Mouse (Mus musculus) kidney, postnatal 10 days (tissue): ENCODE data around the gene Zfp655.
"Not testable (repeated sequence)": the region's sequence is repeated elsewhere in the genome, so short reads cannot be mapped to it uniquely, and the experiment has no call there.

Experiments used
- DNase-seq: peaks from one replicate; pipeline ENCODE4 v3.0.0; 2021; ENCODE audit warnings: mixed read lengths

Gene Zfp655

DNA sequence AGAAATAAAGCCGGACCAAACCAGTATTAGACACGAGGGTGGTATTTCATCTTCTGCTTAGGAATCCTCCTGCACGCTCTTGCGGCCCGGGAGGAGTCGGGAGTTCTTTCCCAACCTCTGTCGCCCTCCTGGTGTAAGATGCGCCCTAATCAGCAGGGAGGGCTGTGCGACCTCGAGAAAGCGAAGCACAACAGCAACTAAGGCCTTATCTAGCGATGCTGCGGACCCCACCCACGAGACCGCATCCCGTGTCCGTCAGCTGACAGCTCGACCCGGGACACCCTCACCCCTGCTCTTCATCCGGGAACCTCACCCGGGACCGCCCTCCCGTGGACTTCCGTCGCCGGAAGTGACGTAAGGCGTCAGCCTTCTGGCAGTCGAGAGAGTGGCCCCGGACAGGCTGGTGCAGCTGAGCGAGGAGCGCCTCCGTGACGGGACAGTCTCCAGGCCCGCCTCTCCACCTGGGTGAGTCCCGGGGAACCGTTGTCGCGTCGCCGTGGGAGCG lies at the start of gene Zfp655:
Zfp655 (plus strand) TSS at position 349 of the 505 bp plus-strand sequence.
- peak; percentile 98 for DNase-seq

DNA sequence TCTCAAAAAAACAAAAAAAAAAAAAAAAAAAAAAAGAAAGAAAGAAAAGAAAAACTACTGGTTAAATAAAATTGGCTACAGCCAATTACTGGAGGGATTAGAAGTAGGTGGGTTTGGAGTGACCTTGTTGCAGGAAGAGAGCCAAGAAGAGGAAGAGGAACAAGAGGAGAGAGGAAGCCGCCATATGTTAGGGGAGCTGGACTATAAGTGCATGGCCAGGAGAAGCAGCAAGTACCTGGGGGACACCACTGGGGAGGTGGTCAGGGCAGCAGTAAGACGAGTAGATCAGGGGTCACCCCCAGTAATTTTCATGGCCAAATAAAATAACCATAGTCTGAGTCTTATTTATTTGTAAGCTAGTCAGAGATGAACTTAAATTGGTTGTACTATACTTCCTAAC lies 46.3 kb upstream of the Zfp655 start:
- no peak for DNase-seq

DNA sequence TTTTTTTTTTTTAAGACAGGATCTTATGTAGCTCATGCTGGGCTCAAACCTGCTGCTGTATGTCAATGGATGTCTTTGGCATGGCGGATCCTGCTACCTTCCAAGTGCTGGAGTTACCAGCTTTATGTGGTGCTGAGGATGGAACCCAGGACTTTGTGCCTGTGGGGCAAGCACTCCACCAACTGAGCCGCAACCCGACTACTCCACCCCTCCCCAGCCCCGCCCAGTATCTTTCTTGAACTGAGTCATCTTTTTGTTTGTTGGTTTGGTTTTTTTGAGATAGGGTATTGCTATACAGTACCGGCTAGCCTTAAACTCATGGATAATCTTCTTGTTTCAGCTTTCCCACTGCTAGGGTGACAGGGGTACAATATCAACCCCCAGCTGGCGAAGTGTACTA lies 42.1 kb upstream of the Zfp655 start:
- no peak for DNase-seq

DNA sequence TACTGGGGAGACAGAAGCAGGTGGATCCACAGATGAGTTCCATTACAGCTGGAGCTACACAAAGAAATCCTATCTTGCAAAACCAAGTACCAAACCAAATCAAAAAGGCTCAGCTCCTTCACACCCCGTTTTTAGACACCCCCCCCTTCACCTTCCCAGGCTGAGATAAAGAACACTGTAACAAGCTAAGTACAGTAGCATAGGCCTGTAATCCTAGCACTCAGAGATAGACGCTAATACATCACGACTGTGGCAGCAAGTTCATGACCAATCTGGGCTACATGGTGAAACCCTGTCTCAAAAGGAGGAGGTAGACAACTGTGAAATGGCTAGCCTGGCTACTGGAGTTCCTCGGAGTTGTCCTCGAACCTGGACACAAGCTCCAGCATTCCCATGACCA lies 41.1 kb upstream of the Zfp655 start:
- no peak for DNase-seq

DNA sequence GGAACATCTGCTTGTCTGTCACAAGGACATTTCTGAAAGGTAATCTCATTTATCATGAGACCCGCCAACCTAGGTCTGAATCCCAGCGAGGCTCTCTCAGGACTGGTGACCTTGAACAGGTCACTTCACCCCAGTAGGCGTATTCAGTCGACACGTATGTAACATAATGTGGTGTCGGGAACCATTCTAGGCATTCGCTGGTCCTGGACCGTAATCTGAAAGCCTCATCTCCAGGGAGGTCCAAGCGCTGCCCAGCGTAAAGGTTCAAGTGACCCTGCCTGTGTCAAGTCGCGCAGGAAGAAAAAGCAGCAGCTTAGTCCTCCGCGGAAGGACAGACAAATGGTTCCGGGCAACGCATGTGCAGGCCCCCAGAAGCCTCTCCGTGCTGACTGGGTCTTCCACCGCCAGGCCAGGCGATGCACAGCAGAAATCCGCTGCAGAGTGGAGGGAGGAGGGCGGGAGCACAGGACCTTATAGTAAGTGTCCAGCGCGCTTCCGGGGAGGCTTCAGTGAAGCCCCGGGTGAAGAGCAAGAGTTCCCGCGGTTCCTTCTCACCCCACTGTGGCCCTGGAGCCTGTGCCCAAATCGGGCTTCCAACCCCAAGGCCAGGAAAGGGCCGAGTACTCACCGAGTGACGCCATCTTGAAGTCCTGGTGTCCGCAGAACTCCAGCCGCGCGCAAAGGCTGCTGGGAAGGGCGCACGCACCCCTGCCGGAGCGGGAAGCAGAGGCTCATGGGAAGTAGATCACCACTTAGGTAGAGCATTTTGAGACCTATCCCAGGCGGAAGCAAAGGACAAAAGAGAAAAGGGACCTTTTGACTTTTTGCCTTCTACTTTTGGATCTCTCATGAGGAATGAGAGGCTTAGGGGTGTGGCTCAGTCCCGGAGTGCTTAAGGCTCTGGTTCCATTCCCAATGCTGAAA lies 40.4 kb upstream of the Zfp655 start:
- peak; percentile 95 for DNase-seq

DNA sequence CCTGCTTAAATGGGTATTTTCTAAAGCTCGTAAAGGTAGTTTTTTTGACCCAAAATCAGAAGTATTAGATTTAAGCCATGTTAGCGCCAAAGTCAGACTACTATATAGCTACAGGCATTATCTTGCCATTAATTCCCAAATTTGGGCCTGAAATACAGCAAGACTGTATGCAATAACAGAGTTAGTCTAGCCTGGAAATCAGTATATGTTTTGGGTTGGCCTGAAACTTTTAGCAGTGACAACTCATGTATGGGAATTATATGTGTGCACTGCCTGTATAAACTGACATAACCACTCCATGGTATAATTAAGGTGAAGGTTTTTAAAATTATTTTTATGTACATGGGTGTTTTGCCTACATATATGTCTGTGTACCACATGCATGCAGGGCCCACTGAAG lies 39.6 kb upstream of the Zfp655 start, which contains the start of gene Atp5j2:
Atp5j2 (minus strand) TSS at position 101 of the 400 bp plus-strand sequence.
- DNase-seq = no peak

DNA sequence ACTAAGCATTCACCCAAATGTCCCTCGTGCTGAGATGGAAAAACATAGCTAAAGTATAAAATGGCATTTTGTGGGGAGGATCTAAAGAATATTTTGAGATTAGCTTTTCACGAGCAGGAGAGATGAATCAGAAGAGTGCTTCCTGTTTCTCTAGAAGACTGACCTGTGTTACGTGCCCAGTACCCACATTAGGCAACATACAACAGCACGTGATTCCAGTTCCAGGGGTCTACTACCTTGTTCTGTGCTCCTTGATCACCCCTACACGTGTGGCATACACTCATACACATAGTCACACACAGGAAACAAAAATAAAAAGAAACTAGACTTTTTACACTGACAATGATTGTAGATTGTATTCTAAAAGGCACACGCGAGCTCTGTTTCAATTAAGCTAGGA lies 31.1 kb upstream of the Zfp655 start:
- no peak for DNase-seq

DNA sequence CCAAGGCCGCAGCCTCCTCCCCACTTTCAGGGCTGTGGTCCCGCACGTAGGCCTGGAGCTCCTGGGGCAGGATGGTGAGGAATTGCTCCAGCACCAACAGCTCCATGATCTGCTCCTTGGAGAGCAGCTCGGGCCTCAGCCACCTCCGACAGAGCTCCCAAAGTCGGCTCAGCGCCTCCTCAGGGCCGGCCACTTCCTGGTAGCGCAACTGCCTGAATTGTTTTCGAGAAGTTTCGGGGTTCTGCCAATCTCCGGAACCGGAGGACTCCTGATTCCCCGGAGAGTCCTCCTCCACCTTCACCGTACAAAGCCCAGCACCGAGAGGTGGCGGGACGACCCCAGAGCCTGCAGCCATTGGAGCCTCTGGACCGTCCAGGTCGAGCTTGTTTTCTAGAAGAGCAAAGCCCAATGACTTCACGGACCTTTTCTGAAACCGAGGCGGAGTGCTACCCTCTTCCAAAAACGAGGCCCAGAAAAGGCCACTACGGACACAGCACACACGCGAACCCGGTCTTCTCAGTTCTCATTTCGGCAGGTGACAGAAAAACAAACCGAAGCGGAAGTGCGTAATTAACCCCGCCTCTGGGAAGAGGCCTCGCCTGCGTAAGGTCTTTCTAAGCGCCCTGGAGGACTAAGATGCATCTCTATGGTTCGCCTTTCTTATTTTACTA lies 30.1 kb upstream of the Zfp655 start, which contains the start of gene Zkscan14:
Zkscan14 (minus strand) TSS at position 548 of the 671 bp plus-strand sequence.
- peak; percentile 85 for DNase-seq

DNA sequence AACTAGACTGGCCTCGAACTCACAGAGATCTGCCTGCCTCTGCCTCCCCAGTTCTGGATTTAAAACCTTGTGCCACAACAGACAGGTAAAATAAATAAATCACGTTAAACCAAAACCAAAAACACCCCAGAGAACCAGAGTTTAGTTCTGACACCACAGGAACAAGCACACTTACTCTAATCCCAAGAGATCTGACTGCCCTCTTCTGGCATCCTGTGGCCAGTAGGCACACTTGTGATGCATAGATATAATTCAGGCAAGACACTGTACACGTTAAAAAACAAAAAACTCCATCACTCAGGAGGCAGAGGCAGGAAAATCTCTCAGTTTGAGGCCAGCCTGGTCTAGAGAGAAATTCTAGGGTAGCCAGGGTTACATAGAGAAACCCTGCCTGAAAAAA lies 29.1 kb upstream of the Zfp655 start:
- no peak for DNase-seq

DNA sequence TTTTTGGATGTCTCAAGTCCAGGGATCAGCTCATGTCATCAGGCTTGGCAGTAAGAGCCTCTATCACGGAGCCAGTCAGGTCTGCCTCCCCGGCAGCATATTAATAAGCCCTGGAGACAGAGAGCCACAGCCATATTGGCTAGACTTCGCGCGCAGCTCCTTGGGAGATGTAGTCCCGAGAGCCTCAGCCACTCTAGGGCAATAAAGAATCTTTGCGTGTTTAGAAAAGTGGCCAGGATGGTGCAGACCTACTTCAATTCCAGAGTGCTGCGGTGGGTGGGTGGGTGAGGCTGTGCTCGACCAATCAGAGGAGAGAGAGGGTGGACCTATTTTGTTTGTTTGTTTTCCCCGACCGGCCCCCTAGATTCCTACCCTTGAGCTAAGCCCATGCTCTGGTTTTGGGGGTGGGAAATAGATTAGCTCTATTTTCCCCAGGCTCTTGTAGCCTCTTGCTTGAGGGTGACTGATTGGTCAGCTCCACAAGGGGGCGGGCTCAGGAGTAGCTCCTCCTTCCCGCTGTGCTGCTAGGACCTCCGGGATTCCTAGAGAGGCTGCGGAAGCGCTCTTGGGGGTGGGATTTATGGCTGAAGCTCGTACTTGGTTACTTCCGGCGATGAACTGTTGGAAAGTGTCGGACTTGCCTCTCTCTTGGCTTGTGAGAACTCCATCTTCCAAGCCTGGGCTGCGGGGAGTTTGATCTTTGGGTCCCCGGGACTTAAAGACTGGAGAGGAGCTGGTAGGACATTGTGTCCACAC lies 27.4 kb upstream of the Zfp655 start, which contains the start of gene Zkscan5:
Zkscan5 (plus strand) TSS at position 627 of the 756 bp plus-strand sequence.
- DNase-seq = peak; percentile 99

DNA sequence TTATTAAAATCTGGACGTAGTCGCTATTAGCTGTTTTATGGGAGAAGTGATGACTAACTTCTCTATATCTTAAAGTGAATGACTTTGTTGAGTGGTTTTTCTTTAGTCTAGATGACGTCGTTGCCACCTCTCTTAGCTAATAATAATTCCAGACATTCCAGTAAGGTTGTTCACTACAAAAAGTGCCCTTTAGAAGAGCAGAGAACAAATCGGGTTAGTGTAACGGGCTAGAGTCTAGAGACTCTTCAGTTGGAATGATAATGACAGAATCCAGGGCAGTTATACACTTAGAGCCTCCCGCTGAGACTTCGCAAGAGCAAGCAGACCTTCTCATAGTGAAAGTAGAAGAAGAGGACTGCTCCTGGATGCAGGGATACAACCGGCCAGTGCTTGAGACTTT lies 26.5 kb upstream of the Zfp655 start:
- DNase-seq = no peak

DNA sequence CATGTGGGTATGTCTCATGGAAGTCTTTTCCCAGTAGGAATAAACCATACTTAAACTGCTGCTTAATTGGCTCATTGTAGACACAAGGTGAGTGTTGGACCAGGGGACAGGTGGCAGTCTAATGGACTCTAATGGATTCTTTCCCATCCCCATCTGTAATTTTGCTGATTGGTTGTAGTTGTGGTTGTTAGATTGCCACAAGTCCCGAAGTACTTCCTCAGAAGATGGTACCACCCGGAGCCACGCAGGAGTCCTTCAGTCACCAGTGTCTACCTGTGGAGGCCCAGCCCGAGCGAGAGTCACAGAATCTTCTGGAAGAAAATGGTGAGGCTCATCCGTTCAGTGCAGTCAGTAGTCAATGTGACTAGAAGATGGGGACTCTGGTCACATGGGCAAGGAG lies 24.1 kb upstream of the Zfp655 start:
- DNase-seq = no peak

DNA sequence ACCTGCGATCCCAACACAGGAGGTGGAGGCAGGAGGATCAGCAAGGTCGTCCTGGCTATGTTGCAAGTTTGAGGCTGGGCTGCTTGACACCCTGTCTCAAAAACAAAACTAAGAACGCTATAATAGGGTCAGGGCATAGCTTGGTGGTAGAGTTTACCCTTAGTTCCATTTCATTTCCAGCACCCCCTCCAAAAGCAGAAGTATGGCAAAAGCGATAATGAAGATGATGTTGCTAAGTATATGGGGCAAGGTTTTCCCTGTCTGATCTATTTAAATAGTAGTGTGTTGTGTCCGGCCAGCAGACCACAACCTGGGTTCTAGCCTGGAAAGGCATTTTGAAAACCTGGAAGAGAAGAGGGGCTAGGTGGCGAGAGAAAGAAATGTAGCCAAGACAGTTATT lies 23.6 kb upstream of the Zfp655 start:
- DNase-seq = no peak

DNA sequence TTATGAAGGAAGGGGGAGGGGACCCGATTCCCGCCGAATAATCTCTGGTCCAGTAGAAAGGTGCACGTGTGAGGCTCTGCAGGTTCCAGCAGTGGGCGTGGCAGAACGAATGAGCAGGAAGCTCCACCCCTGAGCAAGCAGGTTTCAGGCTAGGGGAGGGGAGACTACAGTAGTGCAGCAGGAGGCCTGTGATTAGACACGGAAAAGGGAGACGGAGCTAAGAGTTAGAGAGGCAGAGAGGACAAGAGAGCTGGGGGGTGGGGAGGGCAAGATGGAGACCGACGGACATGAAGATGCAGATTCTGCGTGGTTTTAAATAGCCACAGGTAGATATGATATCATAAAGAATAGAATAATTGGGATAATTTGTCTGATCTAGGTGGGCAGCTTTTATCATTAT lies 23.1 kb upstream of the Zfp655 start:
- DNase-seq = not testable (repeated sequence)

DNA sequence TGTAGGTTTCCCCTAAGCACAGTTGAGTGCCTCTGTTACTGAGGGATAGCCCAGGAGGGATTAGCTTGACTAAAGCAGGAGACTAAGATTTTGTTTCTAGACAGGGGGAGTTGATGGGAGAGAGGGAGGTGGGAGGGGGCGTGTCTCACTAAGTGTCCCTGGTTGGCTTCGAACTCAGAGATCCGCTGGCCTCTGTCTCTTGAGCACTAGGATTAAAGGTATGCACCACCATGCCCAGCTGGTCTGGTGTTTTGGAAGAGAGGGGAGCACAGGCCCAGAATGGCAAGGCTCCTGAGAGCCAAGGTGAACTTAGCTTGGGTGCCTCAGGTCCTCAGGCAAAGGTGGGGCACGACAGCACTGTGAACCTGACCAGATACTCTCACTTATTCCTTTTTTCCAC lies 20.2 kb upstream of the Zfp655 start:
- no peak for DNase-seq

DNA sequence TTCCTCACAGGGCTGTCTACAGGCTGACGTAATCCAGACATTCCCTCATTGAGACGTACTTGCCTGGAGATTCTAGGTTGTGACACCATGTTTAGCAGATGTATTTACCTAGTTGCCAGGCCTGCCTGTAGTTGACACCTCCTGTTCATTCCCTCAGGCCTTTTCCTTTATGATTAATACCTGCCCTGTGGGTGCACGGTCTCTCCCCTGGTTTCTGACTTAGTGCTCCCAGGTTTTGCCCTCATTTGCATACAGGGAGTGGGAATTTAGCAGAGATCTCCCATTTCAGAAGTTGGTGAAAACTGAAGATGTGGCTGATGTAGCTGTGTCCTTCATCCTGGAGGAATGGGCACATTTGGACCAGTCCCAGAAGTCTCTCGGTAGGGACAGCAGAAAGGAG lies 19.3 kb upstream of the Zfp655 start:
- no peak for DNase-seq

DNA sequence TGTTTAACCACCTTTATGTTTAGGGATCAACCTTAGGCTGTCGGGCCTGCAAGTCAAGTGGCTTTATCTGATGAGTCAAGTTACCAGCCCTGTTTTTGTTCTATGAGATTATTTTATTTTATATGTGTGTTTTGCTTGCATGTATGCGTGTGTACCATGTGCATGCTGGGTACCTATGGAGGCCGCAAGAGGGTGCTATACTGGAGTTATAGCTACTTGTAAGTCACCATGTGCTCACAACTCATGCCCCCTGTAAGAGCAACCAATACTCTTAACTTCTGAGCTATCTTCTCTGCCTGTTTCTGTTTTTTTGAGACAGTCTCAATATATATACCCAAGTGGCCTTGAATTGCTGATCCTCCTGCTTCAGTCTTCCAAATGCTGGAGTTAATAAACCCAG lies 18.0 kb upstream of the Zfp655 start:
- DNase-seq = no peak

DNA sequence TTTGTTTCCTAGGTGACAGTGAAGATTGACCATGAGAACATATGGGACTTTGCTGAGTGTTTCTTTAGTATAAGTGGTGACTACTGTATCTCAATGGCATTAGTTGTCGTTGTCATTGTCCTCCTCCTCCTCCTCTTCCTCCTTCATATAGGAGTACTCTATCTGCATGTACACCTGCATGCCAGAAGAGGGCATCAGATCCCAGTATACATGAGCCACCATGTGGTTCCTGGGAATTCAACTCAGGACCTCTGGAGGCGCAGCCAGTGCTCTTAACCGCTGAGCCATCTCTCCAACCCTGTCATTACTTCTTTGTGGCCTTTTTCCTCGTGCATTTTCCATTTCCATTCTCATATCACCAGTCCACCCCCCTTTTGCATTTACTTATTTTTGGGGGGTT lies 16.8 kb upstream of the Zfp655 start:
- DNase-seq = no peak

DNA sequence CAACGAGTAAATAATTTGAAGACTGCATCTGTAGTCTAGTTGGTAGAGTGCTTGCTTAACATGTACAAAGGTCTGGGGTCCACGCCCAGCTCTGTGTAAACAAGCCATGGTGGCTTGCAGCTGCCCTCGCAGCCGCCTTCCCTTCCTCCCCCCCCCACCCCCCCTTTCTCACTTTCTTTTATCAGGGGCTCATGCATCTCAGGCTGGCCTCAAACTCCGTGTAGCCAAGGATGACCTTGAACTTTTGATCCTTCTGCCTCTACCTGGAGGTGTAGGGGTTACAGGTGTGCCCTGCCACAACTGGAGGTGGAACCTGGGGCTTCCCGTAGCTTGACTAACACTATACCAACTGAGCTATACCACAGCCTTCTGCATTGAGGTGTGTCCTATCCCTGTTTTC lies 13.8 kb upstream of the Zfp655 start:
- no peak for DNase-seq

DNA sequence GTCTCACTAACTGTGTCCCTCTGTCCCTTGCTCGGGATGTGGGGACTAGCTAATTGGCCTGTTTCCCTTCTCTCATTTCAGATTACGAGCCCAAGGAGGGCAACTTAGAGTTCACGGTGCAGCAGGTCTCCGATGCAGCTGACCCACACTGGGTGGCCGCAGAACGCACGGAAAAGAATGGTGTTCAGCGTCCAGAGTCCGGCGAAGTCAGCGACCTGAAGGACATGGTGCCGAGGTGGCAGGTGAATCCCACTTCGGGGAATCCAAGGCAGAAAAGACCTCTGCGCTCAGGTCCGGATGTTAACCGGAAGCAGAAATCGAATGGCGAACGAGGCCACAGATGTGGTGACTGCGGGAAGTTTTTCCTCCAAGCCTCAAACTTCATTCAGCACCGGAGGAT lies 13.3 kb upstream of the Zfp655 start:
- no peak for DNase-seq

DNA sequence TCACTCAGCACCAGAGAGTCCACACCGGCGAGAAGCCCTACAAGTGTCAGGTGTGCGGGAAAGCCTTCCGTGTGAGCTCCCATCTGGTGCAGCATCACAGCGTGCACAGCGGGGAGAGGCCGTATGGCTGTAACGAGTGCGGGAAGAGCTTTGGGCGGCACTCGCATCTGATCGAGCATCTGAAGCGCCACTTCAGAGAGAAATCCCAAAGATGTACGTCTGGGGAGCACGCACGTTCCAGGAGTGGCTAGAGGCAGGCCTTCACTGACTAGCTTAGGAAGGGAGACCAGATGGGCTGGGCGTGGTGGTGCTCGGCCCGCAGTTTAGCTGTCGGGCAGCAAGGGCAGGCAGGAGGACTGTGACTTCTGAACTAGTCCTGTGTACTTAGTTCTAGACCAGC lies 12.8 kb upstream of the Zfp655 start:
- no peak for DNase-seq

DNA sequence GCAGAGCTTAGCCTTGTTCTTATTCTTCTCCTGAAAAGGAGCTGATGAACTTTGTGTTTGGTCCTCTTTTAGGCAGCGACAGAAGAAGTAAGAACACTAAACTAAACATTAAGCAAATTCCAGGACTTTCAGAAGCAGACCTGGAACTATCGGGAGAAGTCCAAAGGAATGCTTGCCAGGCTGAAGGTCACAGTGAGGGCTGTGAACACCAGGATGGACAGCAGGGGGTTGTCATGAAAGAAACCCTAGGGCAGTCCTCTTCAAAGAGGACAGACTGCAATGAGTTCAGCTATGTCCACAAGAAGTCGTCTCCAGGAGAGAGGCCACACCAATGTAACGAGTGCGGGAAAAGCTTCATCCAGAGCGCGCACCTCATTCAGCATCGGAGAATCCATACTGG lies 11.5 kb upstream of the Zfp655 start:
- no peak for DNase-seq

DNA sequence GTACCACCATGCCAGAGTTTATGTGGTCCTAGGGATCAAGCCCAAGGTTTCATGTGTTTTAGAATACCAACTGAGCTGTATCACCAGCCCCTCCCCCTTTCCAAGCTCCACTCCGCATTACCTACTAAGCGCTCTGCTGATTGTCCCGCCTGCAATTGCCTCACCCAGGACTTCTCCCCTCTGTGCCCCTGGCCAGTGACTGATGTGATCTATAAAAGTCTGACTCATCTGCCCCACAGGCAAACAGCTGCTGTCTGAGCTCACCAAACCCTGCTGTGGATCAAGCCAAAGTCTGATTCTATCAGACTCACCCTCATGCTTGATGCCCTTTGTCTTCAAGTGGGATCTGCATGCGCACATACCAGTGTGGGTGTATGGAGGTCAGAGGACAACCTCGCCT lies 8.7 kb upstream of the Zfp655 start:
- no peak for DNase-seq
